Mouse (Mus musculus) MEL (cell line): ENCODE measurements at regions not wholly inside any gene's neighbourhood (a gene's known extent, or its start where the extent isn't known, plus 50 kb on each side); places are given as distances from the start of the nearest gene placed in this dataset.

Experiments used
- DNase-seq: peaks from one replicate; pipeline ENCODE4 v3.0.0; 2011; ENCODE audit warnings: low read depth, low spot score
- H3K27ac ChIP-seq: 2 replicates; pipeline ENCODE4 v1.5.1; 2012; ENCODE audit warnings: low read depth, mild to moderate bottlenecking, control low read depth, low read length, moderate library complexity; ENCODE audit not compliant: control insufficient read depth
- H3K27me3 ChIP-seq, 2 experiments: fragments of 150-350 bp in 1 of 2; sonication (generic) in 1 of 2; 2 replicates each; pipeline ENCODE4 v1.6.1; 2012; ENCODE audit warnings: low read length in 2 of 2, mild to moderate bottlenecking in 2 of 2, improper control_type of control experiment in 1 of 2, moderate library complexity in 1 of 2; ENCODE audit not compliant: insufficient read depth in 2 of 2, control insufficient read depth in 1 of 2
- H3K36me3 ChIP-seq, 2 experiments: 2 replicates each; pipeline ENCODE4 v1.6.1; 2012 to 2014; ENCODE audit warnings: low read length in 2 of 2, improper control_type of control experiment in 1 of 2, inconsistent platforms in 1 of 2, mild to moderate bottlenecking in 1 of 2; ENCODE audit not compliant: insufficient read depth in 2 of 2, control insufficient read depth in 1 of 2
- H3K4me1 ChIP-seq, 2 experiments: fragments of 150-350 bp in 1 of 2; sonication (generic) in 1 of 2; 2 replicates each; pipeline ENCODE4 v1.6.1; 2012; ENCODE audit warnings: low read length in 2 of 2, improper control_type of control experiment in 1 of 2, mild to moderate bottlenecking in 1 of 2; ENCODE audit not compliant: insufficient read depth in 2 of 2, control insufficient read depth in 1 of 2
- H3K4me3 ChIP-seq, 2 experiments: fragments of 150-350 bp in 1 of 2; sonication (generic) in 1 of 2; 2 replicates each; pipeline ENCODE4 v1.5.1; 2012; ENCODE audit warnings: low read depth in 2 of 2, low read length in 2 of 2, mild to moderate bottlenecking in 2 of 2, moderate library complexity in 2 of 2, control low read depth in 1 of 2, improper control_type of control experiment in 1 of 2; ENCODE audit not compliant: control insufficient read depth in 1 of 2, insufficient read depth in 1 of 2
- H3K79me2 ChIP-seq: 2 replicates; pipeline ENCODE4 v1.6.1; 2012; ENCODE audit warnings: mild to moderate bottlenecking, low read length, moderate library complexity; ENCODE audit not compliant: control insufficient read depth, poor library complexity, insufficient read depth
- H3K9ac ChIP-seq: 2 replicates; pipeline ENCODE4 v1.6.1; 2012; ENCODE audit warnings: low read depth, mild to moderate bottlenecking, control low read depth, low read length, moderate library complexity; ENCODE audit not compliant: control insufficient read depth, poor library complexity, severe bottlenecking
- H3K9me3 ChIP-seq: fragments of 150-350 bp; sonication (generic); replicated peaks from 2 replicates; pipeline ENCODE4 v1.6.1; 2012; ENCODE audit warnings: mild to moderate bottlenecking, low read length, improper control_type of control experiment, moderate library complexity; ENCODE audit not compliant: insufficient read depth
- CHD1 ChIP-seq: IDR thresholded peaks from 2 replicates; pipeline ENCODE4 v1.6.1; 2012; ENCODE audit warnings: low read depth, mild to moderate bottlenecking, inconsistent platforms, low read length, improper control_type of control experiment
- CHD2 ChIP-seq: IDR thresholded peaks from 2 replicates; pipeline ENCODE4 v1.6.1; 2011; ENCODE audit warnings: low read length, improper control_type of control experiment
- CTCF ChIP-seq, 3 experiments: IDR thresholded peaks in 2 of 3; conservative IDR thresholded peaks in 1 of 3; 2 replicates each; pipeline ENCODE4 v1.5.1; 2011 to 2012; ENCODE audit warnings: low read length in 3 of 3, low read depth in 2 of 3, mild to moderate bottlenecking in 2 of 3, improper control_type of control experiment in 1 of 3, inconsistent platforms in 1 of 3, mixed read lengths in 1 of 3, moderate library complexity in 1 of 3; ENCODE audit not compliant: control insufficient read depth in 1 of 3, insufficient read depth in 1 of 3, poor library complexity in 1 of 3, severe bottlenecking in 1 of 3
- E2F4 ChIP-seq: IDR thresholded peaks from 2 replicates; pipeline ENCODE4 v1.6.1; 2011; ENCODE audit warnings: low read depth, low read length, improper control_type of control experiment, borderline replicate concordance
- EP300 ChIP-seq, 2 experiments: IDR thresholded peaks; 2 replicates each; pipeline ENCODE4 v1.6.1; 2011; ENCODE audit warnings: improper control_type of control experiment in 2 of 2, low read length in 2 of 2, low read depth in 1 of 2, mild to moderate bottlenecking in 1 of 2
- GABPA ChIP-seq: IDR thresholded peaks from 2 replicates; pipeline ENCODE4 v1.6.1; 2012; ENCODE audit warnings: low read depth, mild to moderate bottlenecking, inconsistent platforms, low read length, improper control_type of control experiment, moderate library complexity
- GATA1 ChIP-seq: IDR thresholded peaks from 2 replicates; pipeline ENCODE4 v1.6.1; 2011; ENCODE audit warnings: low read depth, low read length, improper control_type of control experiment
- KAT2A ChIP-seq: conservative IDR thresholded peaks from 2 replicates; pipeline ENCODE4 v1.6.1; 2012; ENCODE audit warnings: low read depth, low read length, improper control_type of control experiment, inconsistent platforms
- MAFK ChIP-seq: IDR thresholded peaks from 2 replicates; pipeline ENCODE4 v1.6.1; 2011; ENCODE audit warnings: low read depth, mild to moderate bottlenecking, low read length, improper control_type of control experiment, borderline replicate concordance
- MAZ ChIP-seq: IDR thresholded peaks from 2 replicates; pipeline ENCODE4 v1.6.1; 2012; ENCODE audit warnings: low read depth, mild to moderate bottlenecking, inconsistent platforms, low read length, improper control_type of control experiment
- MEF2A ChIP-seq: IDR thresholded peaks from 2 replicates; pipeline ENCODE4 v1.6.1; 2014; ENCODE audit warnings: low read depth, mild to moderate bottlenecking, inconsistent platforms, low read length, improper control_type of control experiment; ENCODE audit not compliant: poor library complexity, insufficient replicate concordance, severe bottlenecking; ENCODE audit errors: extremely low read depth
- MYB ChIP-seq: IDR thresholded peaks from 2 replicates; pipeline ENCODE4 v1.6.1; 2011; ENCODE audit warnings: mild to moderate bottlenecking, low read depth, low read length, improper control_type of control experiment
- NELFE ChIP-seq: IDR thresholded peaks from 2 replicates; pipeline ENCODE4 v1.6.1; 2011; ENCODE audit warnings: low read depth, low read length, improper control_type of control experiment
- NRF1 ChIP-seq: IDR thresholded peaks from 2 replicates; pipeline ENCODE4 v1.6.1; 2014; ENCODE audit warnings: low read depth, mild to moderate bottlenecking, inconsistent platforms, low read length, improper control_type of control experiment, moderate library complexity; ENCODE audit not compliant: poor library complexity, insufficient read depth, severe bottlenecking
- POLR2AphosphoS2 ChIP-seq: IDR thresholded peaks from 2 replicates; pipeline ENCODE4 v1.6.1; 2011; ENCODE audit warnings: low read length, improper control_type of control experiment
- POLR2AphosphoS5 ChIP-seq: IDR thresholded peaks from 2 replicates; pipeline ENCODE4 v1.6.1; 2012; ENCODE audit warnings: low read depth, borderline replicate concordance, mild to moderate bottlenecking, inconsistent platforms, low read length, moderate library complexity, mixed read lengths
- RAD21 ChIP-seq: IDR thresholded peaks from 2 replicates; pipeline ENCODE4 v1.6.1; 2011; ENCODE audit warnings: mild to moderate bottlenecking, low read depth, low read length, improper control_type of control experiment
- SMC3 ChIP-seq: IDR thresholded peaks from 2 replicates; pipeline ENCODE4 v1.6.1; 2011; ENCODE audit warnings: low read depth, low read length, improper control_type of control experiment
- TBP ChIP-seq: IDR thresholded peaks from 2 replicates; pipeline ENCODE4 v1.8.0; 2011; ENCODE audit warnings: low read depth, low read length, improper control_type of control experiment
- TCF12 ChIP-seq: IDR thresholded peaks from 2 replicates; pipeline ENCODE4 v1.6.1; 2014; ENCODE audit warnings: low read depth, mild to moderate bottlenecking, inconsistent platforms, low read length, improper control_type of control experiment, moderate library complexity
- USF2 ChIP-seq, 2 experiments: IDR thresholded peaks; 2 replicates each; pipeline ENCODE4 v1.6.1; 2011 to 2012; ENCODE audit warnings: improper control_type of control experiment in 2 of 2, low read length in 2 of 2, borderline replicate concordance in 1 of 2, inconsistent platforms in 1 of 2, low read depth in 1 of 2, mild to moderate bottlenecking in 1 of 2; ENCODE audit not compliant: insufficient read depth in 1 of 2
- ZKSCAN1 ChIP-seq: IDR thresholded peaks from 2 replicates; pipeline ENCODE4 v1.6.1; 2012; ENCODE audit warnings: low read depth, mild to moderate bottlenecking, inconsistent platforms, low read length, improper control_type of control experiment, moderate library complexity
- ZMIZ1 ChIP-seq: IDR thresholded peaks from 2 replicates; pipeline ENCODE4 v1.6.1; 2012; ENCODE audit warnings: low read depth, mild to moderate bottlenecking, inconsistent platforms, low read length, improper control_type of control experiment, moderate library complexity
- ZNF384 ChIP-seq: IDR thresholded peaks from 2 replicates; pipeline ENCODE4 v1.6.1; 2012; ENCODE audit warnings: low read depth, mild to moderate bottlenecking, inconsistent platforms, low read length, improper control_type of control experiment

DNA sequence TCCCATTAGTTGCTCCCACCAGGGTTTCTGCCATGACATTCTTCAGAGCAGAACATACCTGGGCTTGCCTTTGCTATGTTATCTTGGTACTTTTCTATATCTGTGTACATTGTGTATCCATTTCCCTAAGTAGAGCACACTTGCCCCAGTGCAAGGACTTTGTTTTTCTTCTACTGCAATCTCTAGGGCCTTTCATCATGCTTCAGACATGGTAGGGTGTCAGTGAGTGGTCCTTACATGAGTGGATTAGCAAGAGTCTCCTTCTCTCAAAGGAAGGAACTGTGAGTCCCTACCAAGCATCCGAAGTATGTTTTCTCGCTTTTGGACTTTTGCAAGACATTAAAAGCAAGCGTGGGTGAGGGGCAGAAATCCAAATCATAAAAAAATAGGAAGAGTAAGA, 351.4 kb upstream of the Dach1 start:
- H3K9me3 ChIP-seq, result no peaks in the 10 kb centered on the region
- H3K9ac ChIP-seq, result no peak overlapping the region
- DNase-seq, result no peak
- no peak overlapping the region for H3K4me3 ChIP-seq
- H3K79me2 ChIP-seq, result no peaks in the 10 kb centered on the region
- no peaks in the 10 kb centered on the region for H3K27me3 ChIP-seq
- no peaks in the 10 kb centered on the region for H3K36me3 ChIP-seq
- no peak for TF ChIP-seq NELFE
- TF ChIP-seq ZMIZ1, result no peak
- TF ChIP-seq ZKSCAN1, result no peak
- TF ChIP-seq EP300 (IDR thresholded peaks at IDR 0.05; ENCODE audit: low read depth in 1 of 2, low read length in 2 of 2), result no peak
- TF ChIP-seq E2F4, result no peak
- no peak for TF ChIP-seq ZNF384
- TF ChIP-seq POLR2AphosphoS2, result no peak
- no peak for TF ChIP-seq TBP
- no peak for TF ChIP-seq MYB
- no peak for TF ChIP-seq MAZ
- TF ChIP-seq USF2 (IDR thresholded peaks at IDR 0.05; ENCODE audit: borderline replicate concordance in 1 of 2, insufficient read depth in 1 of 2, low read depth in 1 of 2, low read length in 2 of 2), result no peak
- no peak for TF ChIP-seq NRF1
- no peak overlapping the region for H3K27ac ChIP-seq
- peaks cover 0 to 3% of the 10 kb centered on the region in 2 experiments; a peak in 1 of 4 replicates for H3K4me1 ChIP-seq

DNA sequence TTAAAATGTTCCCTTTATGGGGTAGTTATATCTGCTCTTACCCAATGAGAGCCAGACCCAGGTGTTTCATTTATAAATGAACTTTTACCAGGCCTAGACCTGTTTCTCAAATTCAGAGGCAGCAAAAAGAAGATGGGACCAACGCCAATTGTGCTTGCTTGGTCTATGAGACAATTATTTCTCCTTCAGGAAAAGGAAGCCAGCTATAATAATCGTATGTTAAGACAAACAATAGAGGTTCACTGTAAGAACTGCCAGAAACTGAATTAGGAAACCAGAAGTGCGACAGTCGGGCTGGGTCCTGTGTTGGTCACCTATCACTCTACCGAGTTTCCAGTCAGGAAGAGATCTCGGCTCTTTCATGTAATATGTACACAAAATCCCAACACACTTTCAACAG, 335.8 kb upstream of the Dach1 start:
- Histone ChIP-seq H3K9ac (no peak overlapping the region), H3K27me3 (no peaks in the 10 kb centered on the region), H3K36me3 (peaks cover 0 to 7% of the 10 kb centered on the region in 2 experiments; a peak in 2 of 4 replicates), H3K27ac (no peak overlapping the region), H3K4me3 (no peak overlapping the region), H3K79me2 (no peaks in the 10 kb centered on the region)
- no peak for DNase-seq
- TF ChIP-seq CTCF (IDR thresholded peaks at IDR 0.05 in 2 of 3, conservative IDR thresholded peaks at IDR 0.05 in 1 of 3; ENCODE audit: control insufficient read depth in 1 of 3, insufficient read depth in 1 of 3, low read depth in 2 of 3, low read length in 3 of 3, poor library complexity in 1 of 3, severe bottlenecking in 1 of 3) (no peak), MAFK (no peak), MAZ (no peak), POLR2AphosphoS2 (no peak)
- TF ChIP-seq, all 39 proteins: peak for 0
- H3K4me1 ChIP-seq, result peaks cover 2 to 3% of the 10 kb centered on the region in 2 experiments; a peak in 2 of 4 replicates
- H3K9me3 ChIP-seq, result no peaks in the 10 kb centered on the region

GRCm38 (mm10) chr14:98477416-98477815, 307.9 kb upstream of the Dach1 start:
- DNase-seq, result no peak
- no peaks in the 10 kb centered on the region for H3K9me3 ChIP-seq
- H3K27me3 ChIP-seq, result no peaks in the 10 kb centered on the region
- H3K36me3 ChIP-seq, result no peaks in the 10 kb centered on the region
- no peak overlapping the region for H3K4me3 ChIP-seq
- TF ChIP-seq RAD21 (no peak), CHD2 (no peak), CHD1 (no peak), MEF2A (no peak), NRF1 (no peak), SMC3 (no peak), POLR2AphosphoS5 (no peak), GATA1 (no peak), GABPA (no peak), TCF12 (no peak), KAT2A (no peak)
- H3K4me1 ChIP-seq, result no peaks in the 10 kb centered on the region
- no peak overlapping the region for H3K9ac ChIP-seq
- no peaks in the 10 kb centered on the region for H3K79me2 ChIP-seq
- H3K27ac ChIP-seq, result no peak overlapping the region
